Comparison of ENCODE assay signal across 19 mouse cellular contexts in the genomic region with DNA sequence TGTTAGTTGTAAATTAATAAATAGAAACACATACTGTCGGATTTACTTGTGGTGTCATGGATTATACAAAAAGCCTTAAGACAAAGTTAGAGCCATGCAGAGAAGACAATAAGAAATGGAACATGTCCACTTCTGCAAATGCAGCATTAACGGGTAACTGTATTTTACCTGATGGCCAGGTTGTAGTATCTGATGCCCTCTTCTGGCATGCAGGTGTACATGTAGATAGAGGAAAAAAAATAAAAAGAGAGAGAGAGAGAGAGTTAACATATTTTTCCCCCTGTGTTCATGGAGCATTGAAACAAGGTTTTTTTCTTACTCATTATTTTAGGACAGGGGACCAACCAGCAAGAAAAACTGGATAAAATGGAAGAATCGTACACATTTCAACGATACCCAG. TPM values are rescaled to one million over a fixed set of nuclear protein-coding genes. Genes with fewer than 3 reads are reported as not detected.
DNase-seq lines count a peak whose midpoint lies in the region; ATAC-seq and TF ChIP-seq lines count a peak whose summit lies in the region.
"Had no signal": no experiment of that assay in that cellular context is flagged by ENCODE, and none has a peak within 500 bp of the region (broad histone marks: within the 10 kb centered on the region; RNA-seq: fewer than 3 reads in every experiment).

No protein-coding gene starts in this region.

- peak; percentile 47 for TF ChIP-seq CTCF in heart, adult 2 months (IDR thresholded peaks at IDR 0.05)
- peak; percentile 23; the same call in 1 of the 2 replicates for TF ChIP-seq CTCF in lung, embryonic 14.5 days (IDR thresholded peaks at IDR 0.05; ENCODE audit: low read depth)
- no peak for TF ChIP-seq CTCF in ES-Bruce4 (IDR thresholded peaks at IDR 0.05; ENCODE audit: low read depth, low read length)

- no peak for TF ChIP-seq EP300 in heart, adult 2 months (IDR thresholded peaks at IDR 0.05; ENCODE audit: insufficient read depth, low read depth, low read length)
- TF ChIP-seq EP300 in ES-Bruce4 (IDR thresholded peaks at IDR 0.05; ENCODE audit: insufficient read depth, low read depth, low read length): no peak

- no peak overlapping the region for H3K9ac ChIP-seq in heart, adult 2 months (ENCODE audit: low read depth, low read length)
- H3K9ac ChIP-seq in lung, embryonic 14.5 days: no peak overlapping the region
- peak overlapping the region; percentile 11; the same call in 1 of the 2 replicates for H3K9ac ChIP-seq in ES-Bruce4 (ENCODE audit: low read depth, poor library complexity, severe bottlenecking)
- H3K9ac ChIP-seq: hindbrain, embryonic 12.5 days; liver, embryonic 15.5 days; neural tube, embryonic 12.5 days had no signal

- whole genome bisulfite sequencing in heart, adult 2 months: 90% methylated on average over 4 of the region's 4 CpGs
- 76% methylated on average over 4 of the region's 4 CpGs for WGBS in lung, embryonic 14.5 days

- H3K27me3 ChIP-seq in heart, adult 2 months (ENCODE audit: control insufficient read depth, insufficient read depth, low read length): no peaks in the 10 kb centered on the region
- no peaks in the 10 kb centered on the region for H3K27me3 ChIP-seq in lung, embryonic 14.5 days (ENCODE audit: insufficient read depth, low read length)
- no peaks in the 10 kb centered on the region for H3K27me3 ChIP-seq in ES-Bruce4 (ENCODE audit: control insufficient read depth, insufficient read depth, low read length, poor library complexity, severe bottlenecking)
- H3K27me3 ChIP-seq: hindbrain, embryonic 12.5 days; liver, embryonic 15.5 days; neural tube, embryonic 12.5 days had no signal

- peaks cover 16% of the 10 kb centered on the region for H3K36me3 ChIP-seq in heart, adult 2 months (ENCODE audit: control insufficient read depth, insufficient read depth, low read length)
- H3K36me3 ChIP-seq in lung, embryonic 14.5 days (ENCODE audit: insufficient read depth): no peaks in the 10 kb centered on the region
- H3K36me3 ChIP-seq in ES-Bruce4 (ENCODE audit: control insufficient read depth, insufficient read depth, low read length, poor library complexity, severe bottlenecking): no peaks in the 10 kb centered on the region
- H3K36me3 ChIP-seq: heart, embryonic 10.5 days; hindbrain, embryonic 12.5 days; neural tube, embryonic 12.5 days had no signal

- H3K27ac ChIP-seq in heart, adult 2 months: no peak overlapping the region
- no peak overlapping the region for H3K27ac ChIP-seq in lung, embryonic 14.5 days (ENCODE audit: low read depth)
- peak overlapping the region; percentile 93 for H3K27ac ChIP-seq in ES-Bruce4 (ENCODE audit: insufficient read depth, low read length)
- H3K27ac ChIP-seq: heart, embryonic 10.5 days; hindbrain, embryonic 12.5 days; liver, embryonic 15.5 days; neural tube, embryonic 12.5 days had no signal

- ATAC-seq in lung, embryonic 14.5 days (ENCODE audit: insufficient read depth): no peak
- no peak for ATAC-seq in granulocyte monocyte progenitor cell, adult 5-6 weeks (replicated peaks; ENCODE audit: poor library complexity, severe bottlenecking)
- ATAC-seq: inflammation-experienced regulatory T-cells, adult 6 months had no signal

- no peaks in the 10 kb centered on the region for H3K9me3 ChIP-seq in lung, embryonic 14.5 days (ENCODE audit: low read depth, low read length)
- no peaks in the 10 kb centered on the region for H3K9me3 ChIP-seq in ES-Bruce4 (replicated peaks; ENCODE audit: control insufficient read depth, insufficient read depth, low read length, poor library complexity, severe bottlenecking)
- H3K9me3 ChIP-seq: G1E; heart, embryonic 10.5 days; hindbrain, embryonic 12.5 days; liver, embryonic 15.5 days; neural tube, embryonic 12.5 days had no signal

- no peak overlapping the region for H3K4me2 ChIP-seq in lung, embryonic 14.5 days
- H3K4me2 ChIP-seq: hindbrain, embryonic 12.5 days; liver, embryonic 15.5 days; neural tube, embryonic 12.5 days had no signal

- H3K4me3 ChIP-seq in heart, adult 2 months: no peak overlapping the region
- H3K4me3 ChIP-seq in lung, embryonic 14.5 days (ENCODE audit: low read depth, low read length): no peak overlapping the region
- H3K4me3 ChIP-seq in ES-Bruce4 (ENCODE audit: low read depth, low read length): no peak overlapping the region
- H3K4me3 ChIP-seq: heart, embryonic 10.5 days; hindbrain, embryonic 12.5 days; liver, embryonic 15.5 days; neural tube, embryonic 12.5 days had no signal

- no peaks in the 10 kb centered on the region; the same call in 1 of the 2 replicates for H3K4me1 ChIP-seq in heart, adult 2 months (ENCODE audit: control insufficient read depth, insufficient read depth, low read length)
- no peaks in the 10 kb centered on the region for H3K4me1 ChIP-seq in lung, embryonic 14.5 days (ENCODE audit: insufficient read depth)
- peaks cover 10% of the 10 kb centered on the region for H3K4me1 ChIP-seq in ES-Bruce4 (ENCODE audit: control insufficient read depth, insufficient read depth, low read length)
- H3K4me1 ChIP-seq: heart, embryonic 10.5 days; hindbrain, embryonic 12.5 days; liver, embryonic 15.5 days; neural tube, embryonic 12.5 days had no signal

- TF ChIP-seq POLR2A in heart, adult 2 months (IDR thresholded peaks at IDR 0.05; ENCODE audit: insufficient read depth, low read depth, low read length): no peak
- no peak for TF ChIP-seq POLR2A in ES-Bruce4 (IDR thresholded peaks at IDR 0.05; ENCODE audit: insufficient read depth, low read length)

- intact Hi-C loops in heart, adult 2 months (cut with DNase I): no loop called here

- H3K79me2 ChIP-seq in heart, adult 2 months (replicated peaks; ENCODE audit: control insufficient read depth, insufficient read depth, low read length): no peaks in the 10 kb centered on the region

- no peak for DNase-seq in heart, adult 2 months
- no peak for DNase-seq in heart, adult 9 months (ENCODE audit: low spot score in 2 of 2)
- no peak for DNase-seq in lung, embryonic 14.5 days
- DNase-seq in lung, adult 18-20 months: no peak
- peak; percentile 24 for DNase-seq in naive thymus-derived CD4-positive, alpha-beta T cell, adult 2 months (ENCODE audit: low read depth)
- no peak for DNase-seq in spleen, postnatal 4 days (ENCODE audit: low spot score in 2 of 2)
- DNase-seq: adrenal gland, postnatal 36 days; cerebellum, adult 18-20 months; gastrocnemius, postnatal 14 days; lung, postnatal 36 days; thymus, postnatal 4 days had no signal

RNA-seq across cellular contexts. Expression of a gene that starts 11.2 kb away (rescaled TPM):
- total RNA-seq in heart, adult 2 months (2021): 100 to 1,000 TPM; 112 to 128 TPM
- 18.7 and 40.3 TPM in 2 replicates for polyA plus RNA-seq in heart, adult 2 months (2012; rRNA removed)
- polyA plus RNA-seq in lung, embryonic 14.5 days (2014; fragmentation: Nextera tagmentation; extraction: Ambion mirVana): 39.1 and 40.4 TPM in 2 replicates
- 93.0 and 103 TPM in 2 replicates for polyA plus RNA-seq in ES-Bruce4 (2011; ENCODE audit: insufficient read depth, insufficient read length, low read depth, missing spikeins)
- total RNA-seq in granulocyte monocyte progenitor cell, adult 5-6 weeks (2014; fragmentation: Nextera tagmentation): 40.6 and 41.1 TPM in 2 replicates
- total RNA-seq in granulocyte monocyte progenitor cell, adult 5-6 weeks (2017): 35.1 and 42.2 TPM in 2 replicates

RNA-seq across cellular contexts. Expression of a gene that starts 28.4 kb away (rescaled TPM):
- total RNA-seq in heart, adult 2 months (2021): 1 to 10 TPM; 8.6 to 8.9 TPM
- polyA plus RNA-seq in heart, adult 2 months (2012; rRNA removed): 5.9 and 8.9 TPM in 2 replicates
- polyA plus RNA-seq in lung, embryonic 14.5 days (2014; fragmentation: Nextera tagmentation; extraction: Ambion mirVana): 4.9 and 5.6 TPM in 2 replicates
- 11.2 and 12.1 TPM in 2 replicates for polyA plus RNA-seq in ES-Bruce4 (2011; ENCODE audit: insufficient read depth, insufficient read length, low read depth, missing spikeins)
- 21.9 and 28.5 TPM in 2 replicates for total RNA-seq in granulocyte monocyte progenitor cell, adult 5-6 weeks (2014; fragmentation: Nextera tagmentation)
- total RNA-seq in granulocyte monocyte progenitor cell, adult 5-6 weeks (2017): 29.4 and 36.2 TPM in 2 replicates

RNA-seq across cellular contexts. Expression of a gene that starts 29.0 kb away (rescaled TPM):
- 1 to 10 TPM; 9.3 to 9.8 TPM for total RNA-seq in heart, adult 2 months (2021)
- polyA plus RNA-seq in heart, adult 2 months (2012; rRNA removed): 6.5 and 11.1 TPM in 2 replicates
- 4.7 and 5.2 TPM in 2 replicates for polyA plus RNA-seq in lung, embryonic 14.5 days (2014; fragmentation: Nextera tagmentation; extraction: Ambion mirVana)
- 22.0 and 22.5 TPM in 2 replicates for polyA plus RNA-seq in ES-Bruce4 (2011; ENCODE audit: insufficient read depth, insufficient read length, low read depth, missing spikeins)
- 14.7 and 15.7 TPM in 2 replicates for total RNA-seq in granulocyte monocyte progenitor cell, adult 5-6 weeks (2014; fragmentation: Nextera tagmentation)
- 20.4 and 24.1 TPM in 2 replicates for total RNA-seq in granulocyte monocyte progenitor cell, adult 5-6 weeks (2017)
